Mouse (Mus musculus): Measurements from ENCODE around the gene Klc4. TPM values are rescaled to one million over a fixed set of nuclear protein-coding genes. Genes with fewer than 3 reads are reported as not detected.

The Klc4 gene
- polyA plus RNA-seq, 1 experiment = 62.8 TPM

- peaks cover 3% of the 10 kb centered on the region for H3K36me3 ChIP-seq (ENCODE audit: control insufficient read depth, insufficient read depth, low read length)
- peak; percentile 96 for DNase-seq
- peaks cover 9% of the 10 kb centered on the region; the same call in 1 of the 2 replicates for H3K4me1 ChIP-seq (ENCODE audit: control insufficient read depth, insufficient read depth, low read length)
- no peaks in the 10 kb centered on the region for H3K27me3 ChIP-seq (replicated peaks; ENCODE audit: control insufficient read depth, insufficient read depth, low read length)
- peak overlapping the region; percentile 94 for H3K27ac ChIP-seq (ENCODE audit: insufficient read depth, low read depth, low read length)
- TF ChIP-seq CTCF (conservative IDR thresholded peaks at IDR 0.05; ENCODE audit: insufficient read depth, insufficient read length, low read depth, low read length) (no peak), POLR2A (IDR thresholded peaks at IDR 0.05; ENCODE audit: low read depth, low read length) (peak; percentile 53)
- 2% methylated on average over 11 of the region's 11 CpGs for WGBS
- H3K4me3 ChIP-seq (ENCODE audit: insufficient read depth, low read depth, low read length) = peak overlapping the region; percentile 78
Observed at GRCm38 (mm10) chr17:46644916-46645475, 826 bp downstream of the Klc4 start.

GRCm38 (mm10) chr17:46644152-46644805 lies 1.5 kb downstream of the Klc4 start:
- Histone ChIP-seq H3K4me1 (ENCODE audit: control insufficient read depth, insufficient read depth, low read length) (peaks cover 9% of the 10 kb centered on the region; the same call in 1 of the 2 replicates), H3K4me3 (ENCODE audit: insufficient read depth, low read depth, low read length) (peak overlapping the region; percentile 78), H3K36me3 (ENCODE audit: control insufficient read depth, insufficient read depth, low read length) (peaks cover 3% of the 10 kb centered on the region), H3K27me3 (replicated peaks; ENCODE audit: control insufficient read depth, insufficient read depth, low read length) (no peaks in the 10 kb centered on the region), H3K27ac (ENCODE audit: insufficient read depth, low read depth, low read length) (peak overlapping the region; percentile 94)
- DNase-seq = no peak
- WGBS = 65% methylated on average over 12 of the region's 12 CpGs
- no peak for TF ChIP-seq CTCF (conservative IDR thresholded peaks at IDR 0.05; ENCODE audit: insufficient read depth, insufficient read length, low read depth, low read length)

GRCm38 (mm10) chr17:46642060-46642459 lies 3.8 kb downstream of the Klc4 start:
- H3K27me3 ChIP-seq (replicated peaks; ENCODE audit: control insufficient read depth, insufficient read depth, low read length) = no peaks in the 10 kb centered on the region
- H3K36me3 ChIP-seq (ENCODE audit: control insufficient read depth, insufficient read depth, low read length) = peaks cover 3% of the 10 kb centered on the region
- 93% methylated on average over 17 of the region's 17 CpGs for WGBS
- DNase-seq = no peak
- TF ChIP-seq CTCF (conservative IDR thresholded peaks at IDR 0.05; ENCODE audit: insufficient read depth, insufficient read length, low read depth, low read length) (no peak), POLR2A (IDR thresholded peaks at IDR 0.05; ENCODE audit: low read depth, low read length) (no peak)
- H3K27ac ChIP-seq (ENCODE audit: insufficient read depth, low read depth, low read length) = no peak overlapping the region
- H3K4me3 ChIP-seq (ENCODE audit: insufficient read depth, low read depth, low read length) = no peak overlapping the region
- H3K4me1 ChIP-seq (ENCODE audit: control insufficient read depth, insufficient read depth, low read length) = peaks cover 9% of the 10 kb centered on the region; the same call in 1 of the 2 replicates

GRCm38 (mm10) chr17:46639929-46640328 lies 5.9 kb downstream of the Klc4 start:
- Histone ChIP-seq H3K27me3 (replicated peaks; ENCODE audit: control insufficient read depth, insufficient read depth, low read length) (no peaks in the 10 kb centered on the region), H3K27ac (ENCODE audit: insufficient read depth, low read depth, low read length) (no peak overlapping the region), H3K4me1 (ENCODE audit: control insufficient read depth, insufficient read depth, low read length) (peaks cover 9% of the 10 kb centered on the region; the same call in 1 of the 2 replicates), H3K36me3 (ENCODE audit: control insufficient read depth, insufficient read depth, low read length) (peaks cover 3% of the 10 kb centered on the region), H3K4me3 (ENCODE audit: insufficient read depth, low read depth, low read length) (no peak overlapping the region)
- 67% methylated on average over 9 of the region's 9 CpGs for WGBS
- TF ChIP-seq POLR2A (IDR thresholded peaks at IDR 0.05; ENCODE audit: low read depth, low read length) = no peak
- no peak for TF ChIP-seq CTCF (conservative IDR thresholded peaks at IDR 0.05; ENCODE audit: insufficient read depth, insufficient read length, low read depth, low read length)
- peak; percentile 18 for DNase-seq

GRCm38 (mm10) chr17:46636831-46637523 lies 8.8 kb downstream of the Klc4 start:
- peak; percentile 76 for DNase-seq
- WGBS = 21% methylated on average over 15 of the region's 15 CpGs
- Histone ChIP-seq H3K4me3 (ENCODE audit: insufficient read depth, low read depth, low read length) (no peak overlapping the region), H3K27ac (ENCODE audit: insufficient read depth, low read depth, low read length) (no peak overlapping the region), H3K4me1 (ENCODE audit: control insufficient read depth, insufficient read depth, low read length) (no peaks in the 10 kb centered on the region), H3K27me3 (replicated peaks; ENCODE audit: control insufficient read depth, insufficient read depth, low read length) (no peaks in the 10 kb centered on the region), H3K36me3 (ENCODE audit: control insufficient read depth, insufficient read depth, low read length) (peaks cover under 1% of the 10 kb centered on the region)
- TF ChIP-seq POLR2A (IDR thresholded peaks at IDR 0.05; ENCODE audit: low read depth, low read length) (no peak), CTCF (conservative IDR thresholded peaks at IDR 0.05; ENCODE audit: insufficient read depth, insufficient read length, low read depth, low read length) (peak; percentile 50)

- peak overlapping the region; percentile 81 for H3K4me3 ChIP-seq (ENCODE audit: insufficient read depth, low read depth, low read length)
- H3K36me3 ChIP-seq (ENCODE audit: control insufficient read depth, insufficient read depth, low read length) = no peaks in the 10 kb centered on the region
- peak overlapping the region; percentile 65; the same call in 1 of the 2 replicates for H3K27ac ChIP-seq (ENCODE audit: insufficient read depth, low read depth, low read length)
- DNase-seq = peak; percentile 69
- no peaks in the 10 kb centered on the region for H3K27me3 ChIP-seq (replicated peaks; ENCODE audit: control insufficient read depth, insufficient read depth, low read length)
- 42% methylated on average over 12 of the region's 12 CpGs for WGBS
- no peaks in the 10 kb centered on the region for H3K4me1 ChIP-seq (ENCODE audit: control insufficient read depth, insufficient read depth, low read length)
- no peak for TF ChIP-seq POLR2A (IDR thresholded peaks at IDR 0.05; ENCODE audit: low read depth, low read length)
Observed at GRCm38 (mm10) chr17:46629685-46630441, 16.0 kb downstream of the Klc4 start.

Data from kidney, adult 2 months (tissue).